Mouse (Mus musculus) forebrain, embryonic 11.5 days (tissue): ENCODE measurements around the gene Zbtb18. TPM values are rescaled to one million over a fixed set of nuclear protein-coding genes. Genes with fewer than 3 reads are reported as not detected.
"Not testable (repeated sequence)": the region's sequence is repeated elsewhere in the genome, so short reads cannot be mapped to it uniquely, and the experiment has no call there.

Experiments
- ATAC-seq: fragments of 200-750 bp; cut with Nextera tagmentation; replicated peaks from 2 replicates; pipeline ENCODE4 v1.8.0; 2017; ENCODE audit warnings: moderate TSS enrichment; ENCODE audit not compliant: low FRiP score
- DNase-seq: peaks from one replicate; pipeline ENCODE4 v3.0.0-alpha.2; 2017; ENCODE audit warnings: low spot score
- H3K27ac ChIP-seq: fragments of 300-500 bp; sonication (generic); 2 replicates; pipeline ENCODE4 v1.5.1; 2014; ENCODE audit warnings: low read depth, low read length
- H3K27me3 ChIP-seq: fragments of 300-500 bp; sonication (generic); 2 replicates; pipeline ENCODE4 v1.6.1; 2014; ENCODE audit warnings: mild to moderate bottlenecking, low read length, mixed read lengths; ENCODE audit not compliant: control insufficient read depth, insufficient read depth
- H3K36me3 ChIP-seq: fragments of 300-500 bp; sonication (generic); 2 replicates; pipeline ENCODE4 v1.6.1; 2014; ENCODE audit warnings: mild to moderate bottlenecking, low read length, moderate library complexity, mixed read lengths; ENCODE audit not compliant: control insufficient read depth, insufficient read depth
- H3K4me1 ChIP-seq: fragments of 300-500 bp; sonication (generic); replicated peaks from 2 replicates; pipeline ENCODE4 v1.6.1; 2014; ENCODE audit warnings: low read length, mixed read lengths; ENCODE audit not compliant: control insufficient read depth, insufficient read depth
- H3K4me2 ChIP-seq: fragments of 300-500 bp; sonication (generic); 2 replicates; pipeline ENCODE4 v1.6.1; 2014; ENCODE audit warnings: low read depth, mild to moderate bottlenecking, low read length, moderate library complexity, mixed read lengths; ENCODE audit not compliant: severe bottlenecking
- H3K4me3 ChIP-seq: fragments of 300-500 bp; sonication (generic); 2 replicates; pipeline ENCODE4 v1.5.1; 2014; ENCODE audit warnings: low read depth, low read length
- H3K9ac ChIP-seq: fragments of 300-500 bp; sonication (generic); 2 replicates; pipeline ENCODE4 v1.6.1; 2014; ENCODE audit warnings: low read length
- H3K9me3 ChIP-seq: fragments of 300-500 bp; sonication (generic); 2 replicates; pipeline ENCODE4 v1.6.1; 2016; ENCODE audit warnings: low read length, mixed read lengths; ENCODE audit not compliant: control insufficient read depth
- WGBS: fragments of 180-500 bp; shearing (Covaris S2); extraction: QIAGEN DNeasy Blood & Tissue Kit; methylation state at CpG from one replicate; pipeline ENCODE4 v1.1.7; 2014; 5-methylcytosine and 5-hydroxymethylcytosine counted together
- polyA plus RNA-seq: library from polyadenylated mRNA; unstranded; fragments of >200 nt; fragmentation: Nextera tagmentation; extraction: Ambion mirVana; gene quantifications from 2 replicates; pipeline ENCODE4 v1.2.1, GENCODE M21; 2014

Gene Zbtb18
- polyA plus RNA-seq, 1 experiment from 2014 or later = 6.6 TPM

DNA sequence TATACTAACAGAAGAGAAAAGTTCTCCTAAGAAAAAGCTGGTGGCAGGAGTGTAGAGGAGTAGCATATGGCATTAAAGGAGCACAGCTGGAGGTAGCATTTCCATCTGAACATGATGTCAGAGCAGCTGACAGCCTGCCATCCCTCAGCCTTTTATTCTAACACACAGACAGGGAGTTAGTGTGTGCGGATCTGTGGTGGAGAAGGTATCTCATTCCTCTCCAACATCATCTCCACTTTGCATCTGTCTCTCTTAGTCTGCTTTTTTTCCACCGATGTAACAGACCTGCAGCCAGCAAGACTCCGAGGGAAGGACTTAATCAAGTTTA is 2.3 kb downstream of the Zbtb18 start:
- H3K27ac ChIP-seq = peak overlapping the region; percentile 70
- peaks cover 20% of the 10 kb centered on the region for H3K4me1 ChIP-seq
- no peaks in the 10 kb centered on the region for H3K27me3 ChIP-seq
- H3K36me3 ChIP-seq = peaks cover 2% of the 10 kb centered on the region; the same call in 1 of the 2 replicates
- peak overlapping the region; percentile 87 for H3K4me2 ChIP-seq
- whole genome bisulfite sequencing = 2% methylated on average over 3 of the region's 3 CpGs
- H3K4me3 ChIP-seq = peak overlapping the region; percentile 98
- ATAC-seq (no peak), DNase-seq (no peak)
- H3K9ac ChIP-seq = peak overlapping the region; percentile 97
- no peaks in the 10 kb centered on the region for H3K9me3 ChIP-seq

DNA sequence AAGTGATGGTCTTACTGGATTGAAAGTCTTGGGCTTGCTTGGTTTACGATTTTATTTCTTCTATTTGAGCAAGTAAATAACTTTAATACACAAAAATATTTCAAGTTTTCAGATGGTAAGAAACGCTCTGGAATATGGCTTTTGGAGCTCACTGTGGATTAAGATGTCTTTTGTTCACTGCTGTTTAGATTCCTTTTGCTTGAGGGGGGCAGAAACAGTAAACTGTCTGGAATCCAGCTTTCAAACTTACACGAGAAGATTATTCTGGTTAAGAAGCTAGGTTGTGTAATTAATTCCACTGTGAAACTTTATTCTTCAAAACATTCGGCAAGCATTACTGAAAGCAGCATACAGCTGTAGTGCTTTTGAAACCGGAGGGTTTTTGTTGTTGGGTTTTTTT is 2.8 kb downstream of the Zbtb18 start:
- 12% methylated on average over 5 of the region's 5 CpGs for WGBS
- DNase-seq (no peak), ATAC-seq (no peak)
- Histone ChIP-seq H3K4me3 (peak overlapping the region; percentile 98), H3K27me3 (no peaks in the 10 kb centered on the region), H3K4me2 (peak overlapping the region; percentile 87), H3K36me3 (peaks cover 2% of the 10 kb centered on the region; the same call in 1 of the 2 replicates), H3K4me1 (peaks cover 20% of the 10 kb centered on the region), H3K9ac (peak overlapping the region; percentile 54), H3K27ac (peak overlapping the region; percentile 48; the same call in 1 of the 2 replicates), H3K9me3 (no peaks in the 10 kb centered on the region)

DNA sequence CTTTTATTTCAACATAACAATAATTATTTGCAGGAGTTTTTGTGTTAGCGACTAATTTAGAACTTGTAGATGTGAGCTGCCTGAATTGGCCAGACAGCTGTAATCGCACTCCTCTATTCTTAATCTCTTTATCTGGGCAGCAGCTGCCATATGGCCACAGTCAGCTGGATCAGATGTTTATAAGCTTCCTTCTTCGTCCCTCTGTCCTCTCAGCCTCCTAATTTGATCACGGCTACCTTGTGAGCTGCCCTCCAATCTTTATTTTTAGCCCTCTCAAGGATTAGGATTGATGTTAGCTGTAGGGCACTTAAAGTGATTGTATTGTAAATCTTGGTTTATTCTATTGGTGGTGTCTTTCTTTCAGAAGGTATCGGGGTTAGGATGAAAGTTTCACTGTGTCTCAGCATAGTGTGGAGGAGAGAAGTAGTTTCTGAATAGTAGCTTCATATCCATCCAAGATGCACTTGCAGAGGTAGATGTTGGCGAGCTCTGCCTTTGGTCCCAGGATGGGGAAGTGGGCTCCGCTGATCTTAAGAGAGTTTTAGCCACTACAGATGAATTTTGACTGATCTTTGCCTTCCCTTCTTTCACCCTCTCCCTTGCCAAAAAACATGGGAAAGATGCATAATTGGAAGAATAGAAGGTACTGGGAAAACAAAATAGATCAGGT is 3.4 kb downstream of the Zbtb18 start:
- peak overlapping the region; percentile 98 for H3K4me3 ChIP-seq
- no peak for ATAC-seq
- peaks cover 2% of the 10 kb centered on the region; the same call in 1 of the 2 replicates for H3K36me3 ChIP-seq
- H3K4me2 ChIP-seq = peak overlapping the region; percentile 87
- H3K27me3 ChIP-seq = no peaks in the 10 kb centered on the region
- peak overlapping the region; percentile 48; the same call in 1 of the 2 replicates for H3K27ac ChIP-seq
- 23% methylated on average over 7 of the region's 7 CpGs for WGBS
- H3K4me1 ChIP-seq = peaks cover 20% of the 10 kb centered on the region
- no peaks in the 10 kb centered on the region for H3K9me3 ChIP-seq
- DNase-seq = no peak
- H3K9ac ChIP-seq = peak overlapping the region; percentile 58

DNA sequence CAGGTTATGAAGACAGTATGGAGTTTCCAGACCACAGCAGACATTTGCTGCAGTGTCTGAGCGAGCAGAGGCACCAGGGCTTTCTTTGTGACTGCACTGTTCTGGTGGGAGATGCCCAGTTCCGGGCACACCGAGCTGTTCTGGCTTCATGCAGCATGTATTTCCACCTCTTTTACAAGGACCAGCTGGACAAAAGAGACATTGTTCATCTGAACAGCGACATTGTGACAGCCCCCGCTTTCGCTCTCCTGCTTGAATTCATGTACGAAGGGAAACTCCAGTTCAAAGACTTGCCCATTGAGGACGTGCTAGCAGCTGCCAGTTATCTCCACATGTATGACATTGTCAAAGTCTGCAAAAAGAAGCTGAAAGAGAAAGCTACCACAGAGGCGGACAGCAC is 4.9 kb downstream of the Zbtb18 start:
- Histone ChIP-seq H3K27ac (peak overlapping the region; percentile 25), H3K4me2 (peak overlapping the region; percentile 48), H3K4me1 (peaks cover 20% of the 10 kb centered on the region), H3K9ac (peak overlapping the region; percentile 52), H3K4me3 (peak overlapping the region; percentile 20), H3K9me3 (no peaks in the 10 kb centered on the region), H3K27me3 (no peaks in the 10 kb centered on the region), H3K36me3 (peaks cover 2% of the 10 kb centered on the region; the same call in 1 of the 2 replicates)
- ATAC-seq (peak; percentile 28), DNase-seq (peak; percentile 64)
- 8% methylated on average over 9 of the region's 9 CpGs for WGBS

DNA sequence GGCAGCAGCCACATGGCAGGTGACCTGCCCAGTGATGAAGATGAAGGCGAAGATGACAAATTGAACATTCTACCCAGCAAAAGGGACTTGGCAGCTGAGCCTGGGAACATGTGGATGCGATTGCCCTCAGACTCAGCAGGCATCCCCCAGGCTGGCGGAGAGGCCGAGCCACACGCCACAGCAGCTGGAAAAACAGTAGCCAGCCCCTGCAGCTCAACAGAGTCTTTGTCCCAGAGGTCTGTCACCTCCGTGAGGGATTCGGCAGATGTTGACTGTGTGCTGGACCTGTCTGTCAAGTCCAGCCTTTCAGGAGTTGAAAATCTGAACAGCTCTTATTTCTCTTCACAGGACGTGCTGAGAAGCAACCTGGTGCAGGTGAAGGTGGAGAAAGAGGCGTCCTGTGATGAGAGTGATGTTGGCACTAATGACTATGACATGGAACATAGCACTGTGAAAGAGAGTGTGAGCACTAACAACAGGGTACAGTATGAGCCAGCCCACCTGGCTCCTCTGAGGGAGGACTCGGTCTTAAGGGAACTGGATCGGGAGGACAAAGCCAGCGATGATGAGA is 5.5 kb downstream of the Zbtb18 start:
- peak overlapping the region; percentile 48 for H3K4me2 ChIP-seq
- H3K27me3 ChIP-seq = no peaks in the 10 kb centered on the region
- ATAC-seq (0 out of 2 replicates have a peak, but pooled peaks have one; percentile 16), DNase-seq (peak; percentile 71)
- WGBS = 41% methylated on average over 12 of the region's 12 CpGs
- peak overlapping the region; percentile 20 for H3K4me3 ChIP-seq
- peak overlapping the region; percentile 25 for H3K27ac ChIP-seq
- peaks cover 20% of the 10 kb centered on the region for H3K4me1 ChIP-seq
- peaks cover 2% of the 10 kb centered on the region; the same call in 1 of the 2 replicates for H3K36me3 ChIP-seq
- H3K9me3 ChIP-seq = no peaks in the 10 kb centered on the region
- peak overlapping the region; percentile 52 for H3K9ac ChIP-seq

DNA sequence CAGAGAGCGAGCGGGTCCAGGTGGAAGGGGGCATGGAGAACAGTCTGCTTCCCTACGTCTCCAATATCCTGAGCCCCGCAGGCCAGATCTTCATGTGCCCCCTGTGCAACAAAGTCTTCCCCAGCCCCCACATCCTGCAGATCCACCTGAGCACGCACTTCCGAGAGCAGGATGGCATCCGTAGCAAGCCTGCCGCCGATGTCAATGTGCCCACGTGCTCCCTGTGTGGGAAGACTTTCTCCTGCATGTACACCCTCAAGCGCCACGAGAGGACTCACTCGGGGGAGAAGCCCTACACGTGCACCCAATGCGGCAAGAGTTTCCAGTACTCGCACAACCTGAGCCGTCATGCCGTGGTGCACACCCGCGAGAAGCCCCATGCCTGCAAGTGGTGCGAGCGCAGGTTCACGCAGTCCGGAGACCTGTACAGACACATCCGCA is 6.0 kb downstream of the Zbtb18 start:
- no peak for ATAC-seq
- Histone ChIP-seq H3K36me3 (peaks cover 2% of the 10 kb centered on the region; the same call in 1 of the 2 replicates), H3K9ac (peak overlapping the region; percentile 52; the same call in 1 of the 2 replicates), H3K9me3 (no peaks in the 10 kb centered on the region), H3K4me1 (peaks cover 20% of the 10 kb centered on the region), H3K27ac (peak overlapping the region; percentile 48; the same call in 1 of the 2 replicates), H3K27me3 (no peaks in the 10 kb centered on the region), H3K4me3 (peak overlapping the region; percentile 20; the same call in 1 of the 2 replicates), H3K4me2 (peak overlapping the region; percentile 48)
- DNase-seq = peak; percentile 62
- WGBS = 84% methylated on average over 25 of the region's 25 CpGs

DNA sequence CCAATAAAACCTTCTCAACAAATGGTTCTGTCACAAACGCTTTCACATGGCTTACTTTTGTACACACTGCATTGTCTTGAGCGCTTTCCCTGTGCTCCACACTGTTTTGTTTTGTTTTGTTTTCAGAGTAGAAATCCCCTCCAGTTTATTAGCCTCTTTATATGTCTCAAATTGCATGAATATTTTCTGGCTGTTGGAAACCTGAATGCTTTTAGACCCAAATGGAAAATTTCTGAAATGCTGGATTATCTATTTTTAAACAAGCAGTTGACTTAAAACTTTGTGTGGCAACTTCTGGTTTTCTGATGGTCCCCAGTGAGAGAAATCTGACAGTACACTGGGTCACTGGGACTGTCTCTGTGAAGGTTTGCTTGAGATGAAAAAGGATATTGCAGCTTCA is 6.8 kb downstream of the Zbtb18 start:
- 8% methylated on average over 2 of the region's 2 CpGs for WGBS
- Histone ChIP-seq H3K4me3 (no peak overlapping the region), H3K27me3 (no peaks in the 10 kb centered on the region), H3K9ac (no peak overlapping the region), H3K9me3 (no peaks in the 10 kb centered on the region), H3K4me1 (peaks cover 23% of the 10 kb centered on the region), H3K27ac (no peak overlapping the region), H3K4me2 (0 out of 2 replicates have a peak overlapping the region, but pooled peaks have one; percentile 2), H3K36me3 (peaks cover 2% of the 10 kb centered on the region; the same call in 1 of the 2 replicates)
- no peak for ATAC-seq
- DNase-seq = no peak

DNA sequence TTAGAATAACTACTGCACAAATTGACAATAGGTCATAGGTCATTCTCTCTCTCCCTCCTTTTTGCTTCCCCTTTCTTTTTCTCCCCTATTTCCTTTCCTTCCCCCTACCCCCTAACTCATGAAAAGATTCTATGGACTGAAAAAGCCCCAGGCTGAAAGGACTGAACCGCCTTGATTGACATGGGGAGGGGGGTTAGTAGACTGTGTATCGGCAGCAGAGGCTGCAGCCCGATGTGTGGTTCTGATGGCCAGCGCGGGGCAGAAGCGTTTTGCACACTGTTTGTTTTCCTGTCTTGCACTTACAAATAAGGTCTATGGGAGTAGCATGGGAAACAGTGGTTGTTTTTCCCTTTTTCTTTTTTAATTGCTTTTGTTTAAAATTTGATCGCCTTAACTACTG is 7.7 kb downstream of the Zbtb18 start:
- not testable (repeated sequence) for H3K4me3 ChIP-seq, DNase-seq, H3K4me2 ChIP-seq, H3K9ac ChIP-seq, H3K9me3 ChIP-seq, H3K36me3 ChIP-seq, H3K27me3 ChIP-seq, H3K27ac ChIP-seq
- ATAC-seq = peak; percentile 71
- H3K4me1 ChIP-seq = peaks cover 22% of the 10 kb centered on the region
- 15% methylated on average over 7 of the region's 7 CpGs for WGBS
